Mouse (Mus musculus) cerebral cortex, adult 2 months (tissue): ENCODE data around the gene Zfp804b.

ENCODE experiments used
- WGBS: fragments of 180-500 bp; shearing (Covaris S2); methylation state at CpG from one replicate; pipeline ENCODE4 v1.1.7; 2018; 5-methylcytosine and 5-hydroxymethylcytosine counted together

Gene Zfp804b

GRCm38 (mm10) chr5:7344145-7345010 lies at the start of gene Zfp804b:
TSS of gene Zfp804b (minus strand) at chr5:7344756.
- WGBS = 1% methylated on average over 50 of the region's 50 CpGs

- WGBS = 91% methylated on average over 1 of the region's 1 CpGs
Observed at GRCm38 (mm10) chr5:7364616-7365015, 20.1 kb upstream of the Zfp804b start.

GRCm38 (mm10) chr5:7345011-7345389 lies 444 bp upstream of the Zfp804b start:
- 3% methylated on average over 11 of the region's 11 CpGs for WGBS

GRCm38 (mm10) chr5:7325594-7325993 lies 19.0 kb downstream of the Zfp804b start:
- WGBS = 63% methylated on average over 4 of the region's 4 CpGs

- WGBS = 79% methylated on average over 1 of the region's 1 CpGs
Observed at GRCm38 (mm10) chr5:7303819-7304218, 40.7 kb downstream of the Zfp804b start, which contains the start of gene Tex47. TSS of gene Tex47 (plus strand) at chr5:7304119.

- 46% methylated on average over 1 of the region's 1 CpGs for WGBS
Observed at GRCm38 (mm10) chr5:7302969-7303368, 41.6 kb downstream of the Zfp804b start.

- WGBS = 47% methylated on average over 1 of the region's 1 CpGs
Observed at GRCm38 (mm10) chr5:7284336-7284735, 60.2 kb downstream of the Zfp804b start.

GRCm38 (mm10) chr5:7276659-7277455 lies 67.7 kb downstream of the Zfp804b start:
- WGBS = 89% methylated on average over 7 of the region's 7 CpGs

- WGBS = 93% methylated on average over 9 of the region's 9 CpGs
Observed at GRCm38 (mm10) chr5:7177589-7177988, 167.0 kb downstream of the Zfp804b start.

GRCm38 (mm10) chr5:7139658-7140057 lies 204.9 kb downstream of the Zfp804b start:
- 46% methylated on average over 3 of the region's 3 CpGs for WGBS

GRCm38 (mm10) chr5:7102387-7102786 lies 242.2 kb downstream of the Zfp804b start:
- 29% methylated on average over 2 of the region's 2 CpGs for WGBS

GRCm38 (mm10) chr5:7073936-7074631 lies 270.5 kb downstream of the Zfp804b start:
- WGBS = 46% methylated on average over 1 of the region's 1 CpGs

- WGBS = 48% methylated on average over 3 of the region's 3 CpGs
Observed at GRCm38 (mm10) chr5:7007468-7007867, 337.1 kb downstream of the Zfp804b start.

GRCm38 (mm10) chr5:6983993-6984392 lies 360.6 kb downstream of the Zfp804b start:
- WGBS = 67% methylated on average over 4 of the region's 4 CpGs

- 79% methylated on average over 1 of the region's 1 CpGs for WGBS
Observed at GRCm38 (mm10) chr5:6934837-6935236, 409.7 kb downstream of the Zfp804b start.

- 82% methylated on average over 3 of the region's 3 CpGs for WGBS
Observed at GRCm38 (mm10) chr5:6911290-6911689, 433.3 kb downstream of the Zfp804b start.

- WGBS = 41% methylated on average over 6 of the region's 6 CpGs
Observed at GRCm38 (mm10) chr5:6871566-6871965, 473.0 kb downstream of the Zfp804b start.

- 76% methylated on average over 2 of the region's 2 CpGs for WGBS
Observed at GRCm38 (mm10) chr5:6795396-6795795, 549.2 kb downstream of the Zfp804b start.

- 87% methylated on average over 6 of the region's 6 CpGs for WGBS
Observed at GRCm38 (mm10) chr5:6769357-6769892, 575.1 kb downstream of the Zfp804b start.
